Mouse (Mus musculus) testis, adult 2 months (tissue): ENCODE measurements around the gene Smarcc2.

Experiments
- CTCF ChIP-seq: fragments of 200-500 bp; IDR thresholded peaks from 2 replicates; pipeline ENCODE4 v1.5.1; 2012; ENCODE audit warnings: low read depth, mild to moderate bottlenecking, inconsistent platforms, low read length, moderate library complexity; ENCODE audit not compliant: control insufficient read depth, insufficient read depth, insufficient replicate concordance
- POLR2A ChIP-seq: fragments of 200-500 bp; IDR thresholded peaks from 2 replicates; pipeline ENCODE4 v1.6.1; 2012; ENCODE audit warnings: low read depth, mild to moderate bottlenecking, inconsistent platforms, low read length, moderate library complexity; ENCODE audit not compliant: control insufficient read depth

- no peak for TF ChIP-seq POLR2A
- no peak for TF ChIP-seq CTCF
These were observed 36.9 kb downstream of the Smarcc2 start for GRCm38 (mm10) chr10:128495903-128496302.
